Mouse (Mus musculus) limb, embryonic 11.5 days (tissue): ENCODE measurements at regions not wholly inside any gene's neighbourhood (a gene's known extent, or its start where the extent isn't known, plus 50 kb on each side); places are given as distances from the start of the nearest gene placed in this dataset.

ENCODE experiments used
- ATAC-seq: fragments of 200-750 bp; cut with Nextera tagmentation; 2 replicates; pipeline ENCODE4 v1.8.0; 2017; ENCODE audit warnings: low read depth; ENCODE audit not compliant: insufficient number of reproducible peaks, low FRiP score, low TSS enrichment
- DNase-seq: peaks from one replicate; pipeline ENCODE4 v3.0.0-alpha.2; 2015; ENCODE audit warnings: low spot score
- H3K27ac ChIP-seq: fragments of 300-500 bp; sonication (generic); replicated peaks from 2 replicates; pipeline ENCODE4 v1.5.1; 2014; ENCODE audit warnings: low read depth, mild to moderate bottlenecking, low read length
- H3K27me3 ChIP-seq: fragments of 300-500 bp; sonication (generic); 2 replicates; pipeline ENCODE4 v1.6.1; 2014; ENCODE audit warnings: mild to moderate bottlenecking, low read length, mixed read lengths; ENCODE audit not compliant: control insufficient read depth, insufficient read depth
- H3K36me3 ChIP-seq: fragments of 300-500 bp; sonication (generic); 2 replicates; pipeline ENCODE4 v1.6.1; 2014; ENCODE audit warnings: mild to moderate bottlenecking, low read length, moderate library complexity, mixed read lengths; ENCODE audit not compliant: control insufficient read depth, insufficient read depth
- H3K4me1 ChIP-seq: fragments of 300-500 bp; sonication (generic); 2 replicates; pipeline ENCODE4 v1.6.1; 2014; ENCODE audit warnings: low read length, mixed read lengths; ENCODE audit not compliant: control insufficient read depth, insufficient read depth
- H3K4me2 ChIP-seq: fragments of 300-500 bp; sonication (generic); 2 replicates; pipeline ENCODE4 v1.6.1; 2014; ENCODE audit warnings: low read depth, mild to moderate bottlenecking, moderate library complexity; ENCODE audit not compliant: severe bottlenecking
- H3K4me3 ChIP-seq: fragments of 300-500 bp; sonication (generic); 2 replicates; pipeline ENCODE4 v1.5.1; 2014; ENCODE audit warnings: low read depth, low read length
- H3K9ac ChIP-seq: fragments of 300-500 bp; sonication (generic); 2 replicates; pipeline ENCODE4 v1.6.1; 2014; ENCODE audit warnings: mild to moderate bottlenecking, low read length
- H3K9me3 ChIP-seq: fragments of 300-500 bp; sonication (generic); 2 replicates; pipeline ENCODE4 v1.6.1; 2016; ENCODE audit warnings: low read length; ENCODE audit not compliant: control insufficient read depth
- WGBS: fragments of 180-500 bp; shearing (Covaris S2); extraction: QIAGEN DNeasy Blood & Tissue Kit; methylation state at CpG from one replicate; pipeline ENCODE4 v1.1.7; 2014; 5-methylcytosine and 5-hydroxymethylcytosine counted together

DNA sequence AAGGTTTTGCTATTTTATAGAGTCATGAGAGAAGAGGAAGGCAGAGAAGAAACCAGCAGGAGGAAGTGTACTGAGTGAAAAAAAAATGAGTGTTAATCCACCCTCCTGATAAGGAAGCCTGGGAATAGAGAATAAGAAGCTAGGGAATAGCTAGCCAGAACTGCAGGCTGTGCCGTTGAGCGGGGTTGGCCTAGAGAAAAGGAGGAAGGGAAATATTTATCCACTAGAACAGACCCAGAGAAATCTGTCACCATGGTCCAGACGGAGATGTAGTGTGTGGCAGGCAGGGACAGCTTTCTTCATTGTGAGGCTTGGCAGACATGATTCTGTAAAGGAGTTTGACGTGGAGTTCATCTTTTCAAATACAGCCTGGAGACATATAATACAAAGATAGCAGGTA is 397.4 kb downstream of the Epha3 start:
- DNase-seq = no peak
- H3K4me3 ChIP-seq = no peak overlapping the region
- H3K27me3 ChIP-seq = no peaks in the 10 kb centered on the region
- no peak overlapping the region for H3K27ac ChIP-seq
- no peaks in the 10 kb centered on the region for H3K36me3 ChIP-seq
- WGBS = 67% methylated on average over 4 of the region's 4 CpGs
- H3K4me2 ChIP-seq = no peak overlapping the region
- no peaks in the 10 kb centered on the region for H3K4me1 ChIP-seq
- no peak for ATAC-seq
- H3K9me3 ChIP-seq = no peaks in the 10 kb centered on the region
- no peak overlapping the region for H3K9ac ChIP-seq

GRCm38 (mm10) chr16:63468851-63469250 is 395.1 kb downstream of the Epha3 start:
- Histone ChIP-seq H3K9ac (no peak overlapping the region), H3K9me3 (no peaks in the 10 kb centered on the region), H3K4me1 (no peaks in the 10 kb centered on the region), H3K27me3 (no peaks in the 10 kb centered on the region), H3K27ac (no peak overlapping the region), H3K36me3 (no peaks in the 10 kb centered on the region), H3K4me3 (no peak overlapping the region), H3K4me2 (no peak overlapping the region)
- DNase-seq = no peak
- no peak for ATAC-seq
- 100% methylated on average over 1 of the region's 1 CpGs for WGBS
